Mouse (Mus musculus) embryonic fibroblast, embryonic 13.5 days (primary cell): Measurements from ENCODE around the gene Hoxa3. TPM values are rescaled to one million over a fixed set of nuclear protein-coding genes. Genes with fewer than 3 reads are reported as not detected.

Source experiments
- H3K27ac ChIP-seq: 2 replicates; pipeline ENCODE4 v1.5.1; 2012; ENCODE audit warnings: low read length, control low read depth, inconsistent platforms; ENCODE audit not compliant: insufficient read depth
- H3K4me1 ChIP-seq: 2 replicates; pipeline ENCODE4 v1.6.1; 2011; ENCODE audit warnings: low read length; ENCODE audit not compliant: control insufficient read depth, insufficient read depth
- H3K4me3 ChIP-seq: 2 replicates; pipeline ENCODE4 v1.5.1; 2011; ENCODE audit warnings: mild to moderate bottlenecking, control low read depth, low read length; ENCODE audit not compliant: insufficient read depth
- CTCF ChIP-seq: IDR thresholded peaks from 2 replicates; pipeline ENCODE4 v1.5.1; 2011; ENCODE audit warnings: mild to moderate bottlenecking, control low read depth, low read length, moderate library complexity, borderline replicate concordance; ENCODE audit not compliant: insufficient read depth
- POLR2A ChIP-seq: IDR thresholded peaks from 2 replicates; pipeline ENCODE4 v1.6.1; 2011; ENCODE audit warnings: low read depth, mild to moderate bottlenecking, control low read depth, low read length, moderate library complexity
- polyA plus RNA-seq: library from polyadenylated mRNA; stranded (reverse); fragments of >200 nt; gene quantifications from 2 replicates; pipeline ENCODE4 v1.2.4, GENCODE M21; 2011; ENCODE audit warnings: low read depth; ENCODE audit not compliant: missing spikeins, insufficient read length

Gene Hoxa3
- polyA plus RNA-seq, 1 experiment: 10.2 TPM

DNA sequence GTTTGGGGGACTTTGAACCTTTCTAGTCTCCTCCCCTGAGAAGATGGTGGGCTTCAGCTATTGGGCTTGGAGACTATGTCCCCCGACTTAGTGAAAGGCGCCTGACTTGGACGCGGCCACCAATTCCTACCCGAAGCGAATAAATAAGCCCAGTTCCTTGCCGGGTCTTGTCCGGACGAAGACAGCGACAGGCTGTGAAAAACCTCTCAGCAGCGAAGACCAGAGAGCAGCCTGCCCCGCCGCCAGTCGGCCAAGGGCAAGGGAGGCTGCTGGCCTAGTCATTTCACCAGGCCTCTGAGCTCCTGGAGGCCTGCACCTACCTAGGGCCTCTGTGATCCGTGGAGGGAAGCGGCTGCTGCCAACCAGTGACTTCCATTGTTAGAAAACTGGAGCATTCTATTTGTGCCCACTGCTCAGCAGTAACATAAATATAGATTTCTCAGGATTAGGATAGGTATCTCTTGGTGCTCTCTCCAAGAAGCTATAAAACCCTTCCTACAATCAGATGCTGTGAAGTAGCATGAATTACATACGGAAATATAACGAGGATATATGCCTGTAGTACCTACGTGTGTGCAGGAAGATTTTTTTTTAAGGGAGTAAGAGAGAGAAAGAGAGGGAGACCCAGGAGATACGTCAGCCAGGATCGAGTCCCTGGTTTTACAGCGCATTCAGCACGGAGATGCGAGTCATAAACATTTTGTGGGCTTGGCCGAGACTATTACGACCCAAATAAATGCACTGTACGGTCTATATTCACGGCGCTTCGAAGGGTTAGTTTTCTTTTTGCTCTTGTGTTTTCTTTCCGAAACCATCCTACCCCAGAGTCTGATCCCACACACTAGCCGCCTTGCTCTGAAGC lies 7.1 kb upstream of the Hoxa3 start:
- Histone ChIP-seq H3K27ac (peak overlapping the region; percentile 69), H3K4me3 (peak overlapping the region; percentile 49), H3K4me1 (no peaks in the 10 kb centered on the region)
- TF ChIP-seq CTCF: no peak
- TF ChIP-seq POLR2A: 0 out of 2 replicates have a peak, but pooled peaks have one; percentile 15

DNA sequence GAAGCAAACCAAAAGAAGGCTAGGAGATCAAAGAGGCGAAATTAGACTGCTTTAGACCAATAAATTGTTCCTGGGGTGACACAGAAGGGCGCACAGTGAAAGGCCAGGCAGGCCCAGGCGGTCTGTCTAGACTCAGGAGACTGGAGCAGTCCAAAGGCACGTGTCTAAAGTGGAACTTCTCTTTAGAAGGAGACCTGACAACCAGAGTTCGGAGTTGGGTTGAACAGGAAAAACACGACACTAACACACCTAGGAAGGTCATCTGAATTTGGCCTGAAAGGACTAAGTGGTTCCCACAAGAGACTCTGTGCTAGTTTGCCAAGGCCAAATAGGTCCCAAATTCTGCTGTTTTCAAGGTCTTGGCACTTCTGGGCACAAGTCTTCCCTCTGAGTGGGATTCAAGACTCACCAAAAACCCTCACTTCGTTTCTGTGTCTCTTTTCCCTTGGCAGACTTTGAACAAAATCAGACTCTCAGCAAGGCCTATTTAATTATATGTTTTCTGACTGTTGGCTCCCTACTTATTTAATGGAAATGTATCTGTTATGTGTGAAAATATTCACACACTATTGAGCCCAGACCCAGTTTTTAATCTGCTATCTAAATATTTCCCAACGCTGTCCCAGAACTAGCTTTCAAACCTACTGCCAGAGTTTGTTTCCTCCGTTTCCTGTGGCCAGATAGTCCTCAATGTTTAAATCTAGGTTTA lies 6.3 kb upstream of the Hoxa3 start:
- Histone ChIP-seq H3K4me1 (no peaks in the 10 kb centered on the region), H3K27ac (peak overlapping the region; percentile 4; the same call in 1 of the 2 replicates), H3K4me3 (peak overlapping the region; percentile 49)
- no peak for TF ChIP-seq CTCF
- TF ChIP-seq POLR2A: no peak

DNA sequence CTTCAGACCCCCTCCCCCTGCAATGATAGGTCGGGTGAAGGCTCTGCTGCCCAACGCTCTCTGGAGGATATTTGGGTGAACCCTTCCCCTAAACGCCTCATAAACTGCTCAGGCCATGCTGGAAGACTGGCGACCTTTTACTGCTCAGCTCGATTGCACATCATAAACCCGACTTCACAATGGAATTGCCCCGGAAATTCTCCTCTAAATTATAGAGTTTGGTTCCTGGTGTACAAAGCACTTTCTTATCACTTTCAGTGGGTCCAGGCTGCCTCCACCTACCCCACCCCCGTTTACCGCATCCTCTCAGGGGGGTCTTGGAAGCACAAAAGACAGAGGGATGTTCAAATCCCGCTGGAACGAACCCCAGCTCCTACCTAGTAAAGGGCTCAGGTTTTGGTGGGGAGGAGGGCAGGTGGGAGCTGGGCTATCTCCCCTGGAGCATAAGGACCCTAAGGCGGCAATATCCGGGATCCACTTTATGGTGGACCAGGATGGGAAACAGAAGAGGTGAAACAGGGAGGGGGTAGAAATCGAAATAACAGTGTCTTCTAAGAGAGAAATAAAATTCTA lies 5.6 kb upstream of the Hoxa3 start:
- TF ChIP-seq POLR2A (no peak), CTCF (no peak)
- Histone ChIP-seq H3K27ac (no peak overlapping the region), H3K4me3 (no peak overlapping the region), H3K4me1 (no peaks in the 10 kb centered on the region)

DNA sequence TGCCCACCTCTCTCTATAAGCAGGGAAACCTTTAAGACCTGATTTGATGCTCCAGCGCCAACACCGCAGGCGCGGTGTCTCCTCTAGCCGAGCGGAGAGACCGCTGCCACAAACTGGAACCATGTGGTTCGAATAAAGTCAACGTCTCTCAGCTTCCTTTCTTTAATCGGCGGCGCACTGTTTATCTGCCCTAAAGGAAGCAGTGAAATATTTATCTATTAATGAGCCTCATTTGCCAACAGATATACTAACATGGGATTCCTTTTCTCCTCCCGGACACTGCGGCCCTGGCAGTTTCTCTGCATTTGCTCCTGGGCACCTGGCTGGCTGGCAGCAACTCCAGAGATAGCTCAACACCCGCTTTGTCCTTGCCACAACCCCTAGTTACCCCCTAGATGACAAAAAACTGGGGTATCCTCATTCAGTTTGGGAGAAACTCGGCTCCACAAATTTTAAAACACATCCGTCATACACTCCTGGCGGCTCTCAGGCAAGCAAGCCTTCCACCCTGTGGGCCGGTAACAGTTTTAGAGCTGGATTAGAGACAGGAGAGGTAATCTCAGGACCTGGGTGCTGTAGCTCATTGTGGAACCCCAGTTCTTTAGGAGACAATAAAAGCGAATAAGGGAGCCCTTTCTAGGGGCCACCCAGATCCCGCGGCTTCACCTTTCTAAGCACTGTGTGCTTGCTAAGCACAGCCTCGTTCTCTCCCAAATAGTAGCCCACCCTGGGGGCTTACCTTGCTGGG lies 4.9 kb upstream of the Hoxa3 start:
- Histone ChIP-seq H3K4me1 (no peaks in the 10 kb centered on the region), H3K27ac (no peak overlapping the region; the same call in 1 of the 2 replicates), H3K4me3 (peak overlapping the region; percentile 44)
- no peak for TF ChIP-seq POLR2A
- TF ChIP-seq CTCF: no peak

DNA sequence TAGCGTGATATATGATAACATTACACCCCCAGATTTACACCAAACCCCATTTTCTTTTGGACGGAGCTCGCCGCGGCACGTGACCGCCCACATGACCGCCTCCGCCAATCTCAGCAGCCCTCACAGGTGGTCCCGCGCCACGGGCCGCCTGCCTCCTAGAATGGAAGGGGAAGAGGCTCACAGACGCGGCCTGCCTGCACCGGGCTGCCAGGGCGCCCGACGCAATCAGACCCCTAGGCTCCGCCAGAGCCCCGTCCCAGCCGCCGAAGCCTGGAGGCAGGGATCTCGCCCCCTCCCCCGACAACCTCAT lies 4.3 kb upstream of the Hoxa3 start:
- TF ChIP-seq POLR2A (peak; percentile 69), CTCF (no peak)
- Histone ChIP-seq H3K4me1 (no peaks in the 10 kb centered on the region), H3K4me3 (peak overlapping the region; percentile 44), H3K27ac (no peak overlapping the region; the same call in 1 of the 2 replicates)

DNA sequence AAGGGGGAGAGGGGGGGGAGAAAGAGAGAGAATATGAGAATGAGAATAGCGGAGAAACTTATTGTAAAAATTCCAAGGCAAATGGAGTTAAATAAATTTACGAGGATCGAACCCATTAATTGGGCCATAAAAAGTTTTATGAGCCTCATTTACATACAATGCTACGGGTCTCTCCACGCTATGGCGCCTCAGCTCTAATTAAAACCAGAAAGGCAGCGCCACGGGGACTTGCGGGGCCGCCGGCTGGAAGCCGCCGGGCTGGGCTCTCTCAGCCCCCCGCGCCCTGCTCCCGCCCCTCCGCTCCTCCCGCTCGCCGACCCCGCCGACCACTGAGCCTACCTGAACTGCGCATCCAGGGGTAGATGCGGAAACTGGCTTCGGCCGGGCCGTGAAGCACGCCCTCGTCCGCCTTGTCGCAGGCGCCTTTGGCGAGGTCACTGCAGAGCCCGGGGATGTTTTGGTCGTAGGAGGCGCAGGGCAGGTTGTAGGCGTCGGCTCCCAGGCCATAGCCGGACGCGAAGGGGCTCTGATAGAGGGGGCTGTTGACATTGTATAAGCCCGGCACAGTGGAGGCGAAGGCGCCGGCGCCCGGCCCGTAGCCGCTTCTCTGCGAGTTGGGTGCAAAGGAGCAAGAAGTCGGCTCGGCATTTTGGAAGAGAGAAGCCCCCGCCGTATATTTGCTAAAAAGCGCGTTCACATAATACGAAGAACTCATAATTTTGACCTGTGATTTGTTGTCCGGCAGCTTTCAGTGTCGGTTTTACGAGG lies 3.7 kb upstream of the Hoxa3 start:
- no peaks in the 10 kb centered on the region for H3K4me1 ChIP-seq
- no peak overlapping the region for H3K27ac ChIP-seq
- peak overlapping the region; percentile 44 for H3K4me3 ChIP-seq
- TF ChIP-seq POLR2A (no peak), CTCF (no peak)

DNA sequence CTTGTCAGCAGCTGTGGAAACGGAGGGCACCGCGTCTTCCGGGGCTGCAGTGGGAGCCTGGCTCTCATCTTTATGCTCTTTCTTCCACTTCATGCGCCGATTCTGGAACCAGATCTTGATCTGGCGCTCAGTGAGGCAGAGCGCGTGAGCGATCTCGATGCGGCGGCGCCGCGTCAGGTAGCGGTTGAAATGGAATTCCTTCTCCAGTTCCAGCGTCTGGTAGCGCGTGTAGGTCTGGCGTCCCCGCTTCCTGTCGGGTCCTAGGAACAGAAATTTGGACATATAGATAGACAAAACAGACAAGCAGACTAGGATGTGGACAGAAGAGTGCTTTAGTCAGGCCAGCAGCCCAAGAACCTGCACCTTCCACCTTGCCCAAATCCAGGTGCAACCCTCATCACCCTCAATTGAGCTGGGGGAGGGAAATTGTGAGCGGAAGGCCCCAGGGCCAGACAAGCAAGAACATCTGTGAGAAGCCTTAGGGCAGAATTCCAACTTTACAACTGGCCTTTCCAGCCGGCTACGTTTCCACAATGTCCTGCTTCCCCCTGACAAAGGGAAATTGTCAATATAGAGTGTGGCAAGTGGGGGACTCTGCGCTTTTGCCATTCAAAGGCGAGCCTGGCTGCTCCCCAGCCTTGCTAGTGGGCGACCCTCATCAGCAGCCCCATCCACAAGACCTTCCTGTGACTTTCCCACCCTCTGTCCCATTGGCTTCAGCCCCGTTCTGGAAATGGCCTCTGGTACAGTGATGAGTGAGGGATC lies 2.8 kb upstream of the Hoxa3 start:
- no peak for TF ChIP-seq POLR2A
- H3K4me3 ChIP-seq: peak overlapping the region; percentile 44
- H3K4me1 ChIP-seq: no peaks in the 10 kb centered on the region
- no peak overlapping the region for H3K27ac ChIP-seq

DNA sequence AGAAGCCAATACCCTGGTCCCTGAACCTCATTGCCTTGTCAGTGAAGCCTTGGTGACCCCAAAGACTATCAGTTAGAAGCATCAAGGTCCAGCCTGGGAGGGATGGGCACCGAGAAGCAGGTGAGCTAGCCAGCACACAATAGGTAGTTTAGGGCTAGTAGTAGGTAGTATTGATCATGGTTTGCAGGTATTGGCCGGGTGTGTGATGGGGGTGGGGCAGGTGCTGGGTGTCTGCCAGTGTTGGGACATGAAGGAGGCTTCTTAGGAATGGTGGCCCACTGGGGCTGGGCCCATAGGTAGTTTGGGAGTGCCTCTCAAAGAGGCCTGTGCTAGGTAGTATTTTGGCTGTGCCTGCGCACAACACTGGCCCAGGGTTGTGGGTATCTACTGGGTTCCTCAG lies 1.9 kb upstream of the Hoxa3 start:
- H3K4me1 ChIP-seq: no peaks in the 10 kb centered on the region
- H3K4me3 ChIP-seq: no peak overlapping the region
- TF ChIP-seq CTCF: no peak
- TF ChIP-seq POLR2A: no peak
- no peak overlapping the region for H3K27ac ChIP-seq
